ENCODE assay signal across 20 mouse cellular contexts in genomic region chr5:121944021-121944790, GRCm38 (mm10).
A peak's percentile ranks its signal among the peaks of the same experiment; 100 is the strongest.
DNase-seq lines count a peak whose midpoint lies in the region; ATAC-seq and TF ChIP-seq lines count a peak whose summit lies in the region.
"Had no signal": no experiment of that assay in that cellular context is flagged by ENCODE, and none has a peak within 500 bp of the region (broad histone marks: within the 10 kb centered on the region; RNA-seq: fewer than 3 reads in every experiment).

No protein-coding gene starts in this region.

- ATAC-seq in CD4-positive, CD25-positive, alpha-beta regulatory T cell, adult 4 months: no peak
- ATAC-seq: intestine, embryonic 15.5 days; midbrain, embryonic 15.5 days had no signal

- WGBS in cerebellum, adult 2 months: 10% methylated on average over 16 of the region's 16 CpGs

- peaks cover 17% of the 10 kb centered on the region for H3K4me1 ChIP-seq in cerebellum, adult 2 months (ENCODE audit: control insufficient read depth, insufficient read depth, low read length)

- TF ChIP-seq CTCF in cerebellum, adult 2 months (IDR thresholded peaks at IDR 0.05; ENCODE audit: borderline replicate concordance, insufficient read depth, low read depth, low read length): no peak

- TF ChIP-seq POLR2A in cerebellum, adult 2 months (IDR thresholded peaks at IDR 0.05; ENCODE audit: borderline replicate concordance, insufficient read depth, low read length): no peak

- peak; percentile 61 for DNase-seq in adrenal gland, postnatal 14 days
- no peak for DNase-seq in adrenal gland, postnatal 4 days (ENCODE audit: low spot score in 2 of 2)
- peak; percentile 54 for DNase-seq in adrenal gland, postnatal 25 days
- peak; percentile 81 to 89 for DNase-seq in cerebellum, adult 2 months
- peak; percentile 43 for DNase-seq in gastrocnemius, adult 18-20 months (ENCODE audit: low spot score)
- no peak for DNase-seq in spleen, postnatal 10 days (ENCODE audit: low spot score in 2 of 2)
- no peak for DNase-seq in embryo, embryonic 9.5 days (ENCODE audit: extremely low spot score)
- DNase-seq: embryo, embryonic 11 days; heart, adult 18-20 months; liver; spleen, adult 18-20 months had no signal

- H3K4me3 ChIP-seq in cerebellum, adult 2 months (replicated peaks; ENCODE audit: insufficient read depth, low read depth, low read length): no peak overlapping the region
- H3K4me3 ChIP-seq: forebrain, embryonic 12.5 days; heart, embryonic 15.5 days; hindbrain, embryonic 10.5 days; intestine, embryonic 15.5 days; kidney, embryonic 15.5 days; midbrain, embryonic 15.5 days; stomach, embryonic 15.5 days had no signal

- H3K27ac ChIP-seq in cerebellum, adult 2 months (ENCODE audit: insufficient read depth, low read length): no peak overlapping the region
- H3K27ac ChIP-seq: forebrain, embryonic 12.5 days; heart, embryonic 15.5 days; hindbrain, embryonic 10.5 days; intestine, embryonic 15.5 days; kidney, embryonic 15.5 days; macrophage; midbrain, embryonic 15.5 days; stomach, embryonic 15.5 days had no signal

- H3K27me3 ChIP-seq in cerebellum, adult 2 months (ENCODE audit: control insufficient read depth, insufficient read depth, low read length): no peaks in the 10 kb centered on the region; the same call in 1 of the 2 replicates
- H3K27me3 ChIP-seq: intestine, embryonic 15.5 days; midbrain, embryonic 15.5 days had no signal

Comparison
In these comparisons a context has a peak if more than half of its experiments do, and no peak if none do; other contexts are left out.
1. DNase-seq: peak in adrenal gland, postnatal 14 days (single experiment), adrenal gland, postnatal 25 days (single experiment), cerebellum, adult 2 months (2 of 2) and gastrocnemius, adult 18-20 months (single experiment); none in adrenal gland, postnatal 4 days (0 of 2), spleen, postnatal 10 days (0 of 2) and embryo, embryonic 9.5 days (single experiment).